Mouse (Mus musculus) retina, embryonic 14.5 days (tissue): ENCODE data around the gene Rps26.

Experiments
- DNase-seq: peaks from one replicate; pipeline ENCODE4 v3.0.0-alpha.2; 2015; ENCODE audit warnings: low spot score

The Rps26 gene

DNA sequence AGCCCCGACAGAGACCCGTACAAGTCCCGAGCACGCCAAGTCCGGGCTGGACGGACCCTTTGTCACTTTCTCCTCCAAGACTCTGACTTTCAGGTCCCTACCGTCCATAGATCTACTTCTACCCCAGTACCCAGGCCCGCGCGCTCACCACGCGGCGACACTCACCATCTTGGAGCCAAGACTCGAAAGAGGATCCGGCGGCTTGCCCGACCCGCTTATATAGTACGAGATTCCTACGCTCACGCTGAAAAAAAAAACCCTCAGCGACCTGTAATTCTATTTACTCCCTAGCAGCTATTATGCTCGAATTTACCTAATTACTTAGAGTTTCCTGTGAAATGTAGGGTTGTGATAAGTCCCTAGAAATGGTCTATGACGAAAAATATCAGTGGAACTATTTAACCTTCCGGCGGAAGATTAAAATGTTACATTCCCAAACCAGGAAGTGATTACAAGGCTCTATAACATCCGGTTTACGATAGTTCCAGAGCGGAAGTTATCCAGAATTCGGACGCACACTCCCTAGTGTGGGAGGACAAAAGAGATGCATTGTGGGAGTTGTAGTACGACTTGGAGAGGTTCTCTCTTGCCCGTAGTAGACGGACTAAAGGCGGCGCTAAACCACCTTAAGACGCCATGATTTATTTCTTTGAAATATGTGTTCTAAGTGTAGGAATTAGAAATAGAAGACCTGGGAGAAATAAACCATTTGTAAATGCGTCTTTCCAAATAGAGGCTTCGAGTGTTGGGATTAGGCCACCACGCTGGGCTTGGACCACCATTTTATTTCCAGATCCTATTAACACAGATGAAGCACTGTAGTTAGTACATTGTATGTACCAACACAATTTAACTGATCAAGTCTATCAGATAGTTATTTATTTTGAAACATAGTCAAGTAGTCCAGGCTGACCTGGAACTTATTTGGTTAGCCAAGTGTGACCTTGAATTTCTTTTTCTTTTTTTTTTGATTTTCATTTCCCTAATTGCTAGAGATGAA, at the start of gene Rps26:
Rps26 (minus strand) TSS at position 437 of the 1,000 bp plus-strand sequence.
- DNase-seq: peak; percentile 98

DNA sequence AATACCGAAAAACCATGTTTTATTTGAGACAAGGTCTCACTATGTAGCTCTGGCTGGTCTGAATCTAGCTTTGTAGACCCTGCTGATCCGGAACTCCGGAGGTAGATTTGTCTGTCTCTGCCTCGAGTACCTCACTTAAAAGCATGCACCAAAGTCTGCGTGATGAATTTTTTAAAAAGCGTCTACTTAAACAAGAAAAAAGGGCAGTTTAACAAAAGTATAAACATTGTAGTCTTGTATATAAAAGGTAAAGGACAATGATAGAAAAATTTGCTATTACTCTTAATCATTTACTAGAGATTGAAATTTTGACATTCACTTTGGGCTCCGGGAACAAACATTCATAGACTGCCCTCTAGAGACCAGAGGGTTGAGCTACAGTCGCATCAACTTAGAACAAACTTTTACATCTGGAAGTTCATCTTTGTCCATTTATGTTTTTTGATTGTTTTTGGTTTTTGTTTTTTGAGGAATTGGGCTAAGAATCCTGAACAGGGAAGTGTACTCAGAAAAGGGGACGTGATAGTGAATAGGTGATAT, 48.0 kb upstream of the Rps26 start:
- DNase-seq: peak; percentile 79

DNA sequence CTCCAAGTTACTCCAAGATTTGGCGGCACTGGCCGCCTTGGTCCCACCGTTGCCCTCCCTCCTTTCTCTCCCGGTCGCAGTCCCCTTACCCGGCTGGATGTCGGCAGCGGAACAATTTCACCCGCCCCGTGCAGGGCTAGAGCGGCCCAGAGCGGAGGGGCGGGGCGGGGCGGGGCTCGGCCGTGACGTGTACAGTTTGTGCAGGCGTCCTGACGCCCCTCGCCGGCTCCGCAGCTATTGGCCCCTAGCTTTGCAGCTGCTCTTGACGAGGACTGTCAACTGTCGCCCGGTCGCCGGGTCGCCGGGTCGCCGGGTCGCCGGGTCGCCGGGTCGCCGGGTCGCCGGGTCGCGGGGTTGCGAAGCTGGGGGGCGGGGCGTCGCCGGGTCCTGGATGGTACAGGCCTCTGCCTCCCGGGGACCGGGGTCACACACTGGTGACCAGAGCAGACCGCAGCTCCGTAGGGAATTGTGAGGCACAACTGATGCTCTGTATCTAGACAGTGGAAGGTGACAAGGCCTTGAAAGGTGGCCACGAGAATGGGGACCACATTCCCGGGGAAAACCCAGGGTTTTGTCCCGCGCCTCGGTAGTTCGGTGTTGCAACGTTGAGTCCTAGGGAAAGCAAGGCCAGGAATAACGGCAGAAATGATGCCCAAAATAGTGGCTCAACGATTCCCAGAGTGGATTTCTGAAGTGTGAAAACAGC, 47.4 kb upstream of the Rps26 start, which contains the start of gene Suox:
Suox (minus strand) TSS at position 311 of the 706 bp plus-strand sequence.
- DNase-seq: peak; percentile 89

DNA sequence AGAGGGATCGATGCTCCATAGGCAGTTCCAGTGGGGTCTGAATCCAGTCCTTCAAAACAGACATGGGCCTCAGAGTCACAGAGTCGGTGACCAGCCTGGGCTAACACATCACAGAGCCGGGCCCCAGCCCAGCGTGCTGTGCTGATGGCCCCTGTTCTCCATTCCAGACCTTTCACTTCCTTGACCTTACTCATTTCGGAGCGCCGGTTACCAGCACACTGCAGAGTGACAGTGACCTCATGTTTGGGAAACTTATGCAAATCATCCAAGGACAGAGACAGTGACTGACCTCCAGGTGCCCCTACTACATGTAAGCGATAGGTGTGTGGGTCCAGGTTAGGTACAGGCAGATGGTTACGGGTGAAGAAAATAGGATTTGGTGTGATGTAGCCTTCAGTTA, 44.6 kb upstream of the Rps26 start:
- no peak for DNase-seq

DNA sequence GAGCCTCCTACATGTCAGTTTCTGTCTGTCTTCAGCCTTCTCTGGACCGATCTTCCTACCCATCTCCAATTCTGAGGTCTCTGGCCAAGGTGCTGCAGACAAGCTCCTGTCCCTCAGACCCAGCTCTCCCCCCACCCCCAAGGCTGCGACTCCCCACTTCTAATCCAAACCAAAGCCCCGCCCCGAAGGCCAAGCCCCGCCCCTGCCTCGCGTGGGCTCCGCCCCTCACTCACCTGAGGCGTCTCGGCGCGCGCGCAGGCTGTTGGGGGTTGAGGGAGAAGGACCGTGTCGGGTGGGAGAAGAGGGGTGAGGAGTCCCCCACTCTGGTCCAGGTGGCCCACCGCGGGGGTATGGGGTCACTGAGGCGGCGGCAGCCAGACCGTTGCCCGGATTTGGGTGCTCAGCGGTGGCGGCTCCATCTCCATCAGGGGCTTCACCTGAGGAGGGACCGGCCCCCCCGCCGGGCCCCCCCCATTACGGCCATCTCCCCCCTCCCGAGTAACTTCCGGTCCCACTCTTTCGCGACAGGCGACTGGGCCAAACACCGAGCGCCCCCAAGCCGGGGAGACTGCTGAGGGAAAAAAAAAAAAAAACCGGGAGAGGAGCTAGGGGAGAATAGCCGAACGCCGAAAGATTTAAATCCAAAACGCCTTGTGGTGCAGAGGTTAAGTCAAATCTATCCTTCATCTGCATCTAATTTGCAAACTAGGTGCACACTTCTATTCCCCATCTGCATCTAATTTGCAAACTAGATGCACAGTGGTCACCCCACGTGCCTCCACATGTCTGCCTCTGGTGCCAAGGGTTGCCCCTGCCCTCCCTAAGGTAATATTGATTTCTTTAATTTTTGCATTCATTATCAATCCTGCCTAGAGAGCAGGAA, 42.5 kb upstream of the Rps26 start:
- peak; percentile 66 for DNase-seq

DNA sequence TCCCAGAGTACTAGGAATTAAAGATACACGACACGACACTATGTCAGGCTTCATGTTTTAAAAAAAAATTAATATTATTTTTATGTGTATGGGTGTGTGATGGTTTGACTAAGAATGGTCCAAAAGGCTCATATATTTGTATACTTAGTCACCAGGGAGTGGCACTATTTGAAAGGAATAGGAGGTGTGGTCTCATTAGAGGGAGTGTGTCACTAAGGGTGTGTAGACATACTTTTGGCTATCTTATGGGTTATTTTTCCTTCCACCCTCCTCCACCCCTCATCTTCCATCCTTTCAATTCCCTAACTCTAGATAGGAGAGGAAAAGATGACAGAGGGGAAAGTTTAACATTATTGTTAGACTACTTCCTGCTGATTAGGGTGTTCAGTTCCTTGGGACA, 39.3 kb upstream of the Rps26 start:
- no peak for DNase-seq

DNA sequence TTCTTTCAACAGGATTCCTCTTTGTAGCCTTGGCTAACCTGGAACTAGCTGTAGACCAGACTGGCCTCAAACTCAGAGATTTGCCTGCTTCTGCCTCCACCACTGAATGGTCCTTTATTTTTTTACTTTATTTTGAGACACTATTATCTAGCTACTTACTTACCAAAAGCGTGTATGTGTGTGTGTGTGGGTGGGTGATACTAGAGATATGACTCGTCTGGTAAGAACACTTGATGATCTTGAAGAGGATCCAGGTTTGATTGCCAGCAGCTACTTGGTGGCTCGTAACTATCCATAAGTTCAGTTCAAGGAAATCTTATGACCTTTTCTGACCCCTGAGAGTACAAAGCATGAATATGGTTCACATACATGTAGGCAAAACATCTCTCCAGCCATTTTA, 38.8 kb upstream of the Rps26 start:
- DNase-seq: no peak

DNA sequence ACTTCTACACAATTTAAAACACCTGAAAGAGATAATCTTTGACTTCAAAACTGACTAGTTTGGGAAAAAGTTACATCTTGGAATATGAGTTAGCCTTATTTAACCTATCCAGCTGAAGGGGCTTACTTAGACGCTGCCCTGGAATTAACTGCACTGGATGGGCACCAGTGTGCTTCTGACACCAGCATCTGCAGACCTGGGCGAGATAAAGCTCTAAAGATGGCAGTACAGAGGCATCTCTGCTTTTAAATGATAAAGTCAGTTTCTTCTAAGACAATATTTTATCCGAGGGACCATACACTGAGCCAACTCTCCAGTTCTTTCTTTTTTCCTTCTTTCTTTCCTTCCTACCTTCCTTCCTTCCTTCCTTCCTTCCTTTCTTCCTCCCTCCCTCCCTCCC, 38.3 kb upstream of the Rps26 start:
- no peak for DNase-seq

DNA sequence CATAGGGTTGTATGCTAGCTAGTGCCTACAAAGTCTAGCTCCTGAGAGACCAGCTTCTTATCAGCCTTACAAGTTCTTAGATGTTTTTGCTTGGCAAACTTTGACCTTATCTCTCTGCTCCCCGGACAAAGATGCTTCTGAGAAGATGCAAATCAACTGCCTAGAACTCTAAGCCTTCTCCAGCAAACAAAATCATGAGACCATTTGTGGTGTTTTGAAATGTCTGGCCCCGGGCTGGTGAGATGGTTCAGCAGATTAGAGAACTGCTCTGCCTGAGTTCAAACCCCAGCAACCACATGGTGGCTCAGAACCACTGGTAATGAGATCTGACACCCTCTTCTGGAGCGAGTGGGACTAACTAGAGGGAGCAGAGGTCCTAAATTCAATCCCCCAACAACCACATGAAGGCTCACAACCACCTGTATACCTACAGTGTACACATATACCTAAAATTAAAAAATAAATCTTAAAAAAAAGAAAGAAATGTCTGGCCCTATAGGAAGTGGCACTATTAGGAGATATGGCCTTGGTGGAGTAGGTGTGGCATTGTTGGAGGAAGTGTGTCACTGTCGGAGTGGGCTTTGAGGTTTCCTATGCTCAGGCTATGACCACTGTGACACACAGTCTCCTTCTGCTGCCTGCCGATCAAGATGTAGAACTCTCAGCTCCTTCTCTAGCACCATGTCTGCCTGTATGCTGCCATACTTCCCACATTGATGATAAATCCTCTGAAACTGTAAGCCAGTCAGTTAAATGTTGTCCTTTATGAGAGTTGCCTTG, 37.1 kb upstream of the Rps26 start:
- DNase-seq: no peak

DNA sequence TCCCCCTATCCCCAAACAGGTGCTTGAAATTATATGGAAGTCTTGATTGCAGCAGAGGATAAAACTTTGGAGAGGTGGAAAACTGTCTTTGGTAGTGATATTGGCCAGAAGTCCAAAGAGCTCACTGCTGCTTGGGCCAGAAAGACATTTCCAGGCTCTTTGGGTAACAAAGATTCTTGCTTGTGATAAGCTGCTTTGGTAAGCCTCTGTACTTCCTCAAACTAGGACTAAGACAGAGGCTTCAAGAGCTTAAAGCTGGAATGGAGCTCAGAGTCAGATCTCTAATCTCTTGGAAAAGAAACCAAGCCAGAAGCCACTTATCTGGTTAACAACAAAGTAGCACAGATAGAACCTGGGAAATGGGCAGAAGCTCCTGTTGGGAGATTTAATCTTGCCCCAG, 35.9 kb upstream of the Rps26 start:
- no peak for DNase-seq

DNA sequence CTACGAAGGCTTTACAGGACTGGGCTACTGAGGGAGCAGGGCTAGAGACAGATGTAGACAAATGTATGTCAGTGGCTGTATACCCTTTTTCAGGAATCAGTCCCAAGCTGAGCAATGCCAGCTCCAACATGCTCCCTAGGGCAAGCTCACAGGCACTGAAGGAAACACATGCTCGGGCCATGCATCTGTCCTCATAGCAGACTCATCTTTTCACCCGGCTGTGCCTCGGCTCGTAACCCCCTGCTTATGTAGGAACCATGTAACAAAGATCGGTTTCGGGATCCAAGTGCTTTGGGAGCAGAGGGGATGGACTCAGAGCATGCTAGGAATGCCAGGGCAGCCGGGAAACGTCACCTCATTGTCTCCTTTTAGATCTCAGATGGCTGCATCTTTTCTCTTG, 32.9 kb upstream of the Rps26 start:
- no peak for DNase-seq

DNA sequence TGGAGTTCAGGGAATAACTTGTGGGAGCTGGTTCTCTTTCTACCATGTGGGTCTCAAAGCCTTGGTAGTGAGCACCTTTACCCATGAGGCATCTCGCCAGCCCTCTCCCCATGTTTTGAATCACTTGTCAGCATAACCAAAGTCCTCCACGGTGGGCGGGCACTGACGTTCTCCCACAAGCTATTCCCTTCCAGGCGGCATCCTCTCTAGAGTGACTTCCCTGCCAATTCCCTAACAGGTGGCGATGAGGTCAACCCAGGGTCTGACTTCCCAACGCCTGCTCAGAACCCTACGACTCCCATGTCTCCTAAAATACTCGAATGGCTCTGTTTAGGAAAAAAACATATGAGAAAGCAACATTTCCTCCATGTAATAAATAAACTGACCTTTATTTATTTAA, 31.3 kb upstream of the Rps26 start:
- DNase-seq: no peak

DNA sequence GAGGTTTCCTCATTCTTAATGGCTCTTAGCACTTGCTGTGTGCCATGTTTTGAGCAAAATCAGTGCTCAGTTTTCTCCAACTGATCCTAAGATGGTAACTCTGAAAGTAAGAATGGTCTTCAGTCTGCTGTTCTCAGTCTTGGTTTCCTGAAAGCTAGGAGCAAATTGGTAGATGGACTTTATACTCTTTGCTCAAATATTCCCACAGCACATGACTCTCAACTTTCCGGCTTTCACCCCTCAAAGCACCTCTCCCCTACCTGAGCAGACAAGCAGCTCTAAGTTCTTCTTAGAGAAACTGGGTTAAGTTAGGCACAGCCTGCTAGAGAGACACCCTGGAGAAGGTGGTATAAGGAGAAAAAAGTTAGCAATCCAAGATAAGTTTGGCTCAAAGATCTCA, 30.2 kb upstream of the Rps26 start:
- no peak for DNase-seq

DNA sequence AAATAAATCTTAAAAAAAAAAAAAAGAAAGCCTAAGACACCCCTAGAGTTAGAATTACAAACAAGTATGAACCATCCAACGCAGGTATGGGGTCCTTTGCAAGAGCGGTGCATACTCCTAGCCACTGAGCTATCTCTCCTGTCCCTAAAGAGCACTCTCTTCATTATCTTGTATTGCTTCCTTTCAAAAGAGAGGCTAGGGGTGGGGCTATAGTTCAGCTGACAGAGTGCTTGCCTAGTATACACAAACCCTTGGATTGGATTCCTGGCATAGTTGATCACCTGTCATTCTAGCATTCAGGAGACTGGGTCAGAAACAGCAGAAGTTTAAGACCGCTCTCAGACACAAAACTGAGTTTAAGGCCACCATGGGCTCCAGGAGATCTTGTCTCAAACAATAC, 28.7 kb upstream of the Rps26 start:
- DNase-seq: no peak

DNA sequence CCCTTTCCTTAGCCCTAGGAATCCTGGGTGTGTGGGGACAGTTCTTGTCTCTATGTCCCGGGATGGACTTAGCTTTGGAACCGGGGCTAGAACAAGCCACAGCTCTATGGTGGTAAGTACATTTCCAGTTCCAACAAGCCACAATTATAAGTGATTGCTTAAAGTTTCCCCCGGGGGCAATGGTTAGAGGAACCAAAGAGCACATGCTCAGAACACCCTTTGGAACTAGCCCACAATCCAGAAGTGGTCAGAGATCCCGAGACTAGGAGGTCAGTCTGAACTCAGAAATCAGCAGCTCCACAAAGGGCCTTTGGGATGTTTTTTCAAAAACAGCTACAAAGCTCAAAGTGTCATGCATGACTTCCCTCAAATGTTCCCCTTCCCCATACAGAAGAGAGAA, 27.3 kb upstream of the Rps26 start:
- no peak for DNase-seq

DNA sequence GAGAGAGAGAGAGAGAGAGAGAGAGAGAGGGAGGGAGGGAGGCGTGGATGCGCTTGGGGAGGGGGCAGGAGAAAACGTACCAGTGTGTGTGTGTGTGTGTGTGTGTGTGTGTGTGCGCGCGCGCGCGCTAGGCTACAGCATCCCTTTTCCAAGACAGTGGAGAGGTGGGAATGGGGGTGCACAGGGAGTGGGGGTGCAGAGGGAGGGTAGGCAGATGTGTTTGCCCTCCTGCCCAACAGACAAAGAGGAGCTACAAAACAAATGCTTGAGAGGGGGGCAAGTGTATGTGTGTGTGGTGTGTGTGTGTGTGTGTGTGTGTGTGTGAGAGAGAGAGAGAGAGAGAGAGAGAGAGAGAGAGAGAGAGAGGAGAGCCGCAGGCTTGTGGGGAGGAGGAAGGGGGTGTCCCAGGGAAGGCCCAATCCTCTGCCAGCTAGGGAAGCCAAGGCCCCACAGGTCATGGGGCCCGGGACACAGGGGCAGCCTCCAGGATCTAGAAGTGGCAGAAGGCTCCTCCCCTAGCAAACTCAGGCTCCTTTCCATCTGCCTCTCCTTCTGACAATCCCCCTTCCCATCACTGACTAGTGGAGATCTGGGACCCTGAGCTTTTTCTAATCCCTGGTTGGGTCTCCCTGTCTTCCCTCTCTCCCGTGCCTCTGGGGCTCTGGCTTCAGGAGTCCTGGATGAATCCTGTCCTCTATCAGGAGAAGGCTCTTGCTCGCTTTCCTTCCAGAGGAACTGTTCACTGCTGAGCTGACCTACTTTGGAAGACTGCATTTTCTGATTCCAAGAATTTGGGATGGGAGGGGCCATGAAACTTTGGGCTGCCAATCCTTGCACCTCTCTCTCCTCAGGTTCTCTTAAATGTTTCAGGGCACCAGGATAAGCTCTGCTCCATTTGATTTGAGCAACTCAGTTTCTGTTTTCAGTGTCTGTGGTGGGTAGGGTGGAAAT, 19.9 kb upstream of the Rps26 start:
- DNase-seq: peak; percentile 80

DNA sequence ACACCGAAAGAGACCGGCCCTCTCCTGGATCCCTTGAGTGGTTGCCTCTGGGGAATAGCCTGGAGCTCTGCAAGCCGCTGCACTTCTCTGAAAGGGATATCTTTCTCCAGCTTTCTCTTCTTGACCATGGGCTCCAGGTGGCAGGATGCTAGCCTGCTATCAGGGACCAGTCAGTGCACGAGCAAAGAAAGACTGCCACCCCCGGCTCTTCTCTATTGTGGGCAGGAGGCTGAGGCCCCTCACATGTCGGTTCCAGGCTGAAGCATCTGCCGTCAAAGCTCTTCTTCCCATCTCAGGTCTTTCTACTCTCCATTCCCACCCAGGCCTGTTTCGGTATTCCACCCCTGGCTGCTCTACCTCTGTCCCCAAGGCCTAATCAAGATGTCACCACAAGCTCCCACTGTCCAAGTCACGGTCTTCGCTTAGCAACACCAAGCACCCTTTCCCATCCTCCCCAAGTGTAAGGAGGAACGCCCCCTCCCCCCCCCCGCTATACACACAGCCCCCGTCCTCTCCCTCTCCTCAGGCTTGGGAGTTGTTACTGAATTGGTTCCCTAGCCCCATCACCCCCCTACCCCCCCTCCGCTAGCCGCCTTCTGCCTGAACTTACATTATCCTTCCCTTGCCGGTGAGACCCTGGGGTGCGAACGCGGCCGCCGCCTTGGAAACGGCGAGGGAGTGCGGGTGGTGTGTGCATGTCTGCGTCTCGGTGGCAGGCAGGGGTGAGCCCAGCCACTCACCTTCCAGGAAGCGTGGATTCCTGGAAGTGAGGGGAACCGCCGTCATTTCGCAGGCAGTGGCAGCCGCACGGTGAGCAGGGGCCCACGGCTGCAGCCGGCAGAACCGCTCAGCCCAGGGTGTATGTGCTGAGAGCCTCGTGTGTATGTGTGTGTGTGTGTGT, 18.8 kb upstream of the Rps26 start, which contains the start of gene Ikzf4:
Ikzf4 (minus strand) TSS at position 881 of the 901 bp plus-strand sequence.
- peak; percentile 61 for DNase-seq

DNA sequence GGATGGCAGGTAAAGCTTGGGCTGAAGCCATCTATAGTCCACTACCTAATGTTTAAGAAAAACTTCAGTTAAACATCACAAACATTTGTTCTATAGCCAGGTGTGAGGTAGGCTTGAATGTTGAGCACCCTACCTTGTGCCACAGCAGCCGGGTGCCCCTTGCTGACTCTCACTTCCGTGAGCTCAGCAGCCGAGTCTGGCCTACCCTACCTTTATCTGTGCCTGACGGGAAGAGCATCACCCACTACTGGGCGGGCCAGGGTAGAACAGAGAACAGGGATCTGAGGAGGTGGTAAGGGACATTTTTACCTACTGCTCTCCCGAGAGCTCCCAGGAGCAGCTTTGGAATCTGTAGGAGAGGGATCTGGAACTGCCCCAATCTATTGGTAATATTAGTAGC, 16.2 kb upstream of the Rps26 start:
- DNase-seq: no peak

DNA sequence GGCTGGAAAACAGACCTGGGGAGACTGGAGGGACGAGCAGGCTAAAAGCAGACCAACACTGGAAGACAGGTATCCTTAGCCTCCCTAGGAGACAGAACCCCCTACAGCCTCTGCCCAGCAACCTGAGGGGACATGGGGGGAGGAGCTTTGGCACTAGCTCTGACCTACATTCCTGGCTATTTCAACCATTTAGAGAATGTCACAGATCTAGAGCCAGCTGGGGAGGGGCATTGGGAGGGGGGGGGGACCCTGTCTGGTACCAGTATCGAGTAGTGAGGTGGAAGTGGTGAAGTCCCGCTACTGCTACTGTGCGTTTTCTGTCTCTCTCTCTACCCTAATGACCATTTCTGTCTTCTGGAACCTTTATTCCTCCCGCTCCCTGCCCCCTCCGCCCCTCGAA, 15.3 kb upstream of the Rps26 start:
- DNase-seq: no peak
